Mouse (Mus musculus) liver, embryonic 14.5 days (tissue): ENCODE measurements around the gene Stxbp6.

Experiments used
- CTCF ChIP-seq: IDR thresholded peaks from 2 replicates; pipeline ENCODE4 v1.5.1; 2016; ENCODE audit warnings: antibody characterized with exemption, low read depth, control low read depth
- EP300 ChIP-seq: IDR thresholded peaks from 2 replicates; pipeline ENCODE4 v1.6.1; 2016; ENCODE audit warnings: antibody characterized with exemption, low read depth

- TF ChIP-seq CTCF (no peak), EP300 (no peak)
These were observed 155.6 kb downstream of the Stxbp6 start for GRCm38 (mm10) chr12:44918929-44919328.
